Comparison of ENCODE assay signal across 18 mouse cellular contexts in the genomic region with DNA sequence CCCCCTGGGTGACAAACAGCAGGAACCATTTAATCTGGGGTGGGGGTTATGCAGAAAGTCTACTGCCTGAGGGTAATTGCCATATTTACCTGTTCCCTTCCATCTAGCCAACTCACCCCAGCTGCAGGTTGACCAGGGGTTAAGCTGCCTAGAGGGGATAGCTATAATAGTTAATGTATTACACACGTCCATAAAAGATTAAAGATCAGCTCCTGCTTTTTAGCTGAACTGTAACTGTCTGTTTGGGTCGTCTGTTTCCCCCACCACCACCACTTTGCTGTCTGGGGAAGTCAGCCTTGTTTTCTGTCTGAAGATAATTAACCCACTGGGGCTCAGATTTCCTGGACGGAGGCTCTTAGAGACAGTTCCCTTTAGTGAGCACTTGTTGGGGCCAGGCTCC. TPM values are rescaled to one million over a fixed set of nuclear protein-coding genes. Genes with fewer than 3 reads are reported as not detected.
DNase-seq lines count a peak whose midpoint lies in the region; ATAC-seq and TF ChIP-seq lines count a peak whose summit lies in the region.
"Had no signal": no experiment of that assay in that cellular context is flagged by ENCODE, and none has a peak within 500 bp of the region (broad histone marks: within the 10 kb centered on the region; RNA-seq: fewer than 3 reads in every experiment).

No protein-coding gene starts in this region.

- no peak overlapping the region for H3K9ac ChIP-seq in liver, embryonic 11.5 days (ENCODE audit: low read depth, low read length)
- H3K9ac ChIP-seq in kidney, embryonic 15.5 days, result no peak overlapping the region
- no peak overlapping the region for H3K9ac ChIP-seq in limb, embryonic 11.5 days (ENCODE audit: low read length)
- no peak overlapping the region for H3K9ac ChIP-seq in midbrain, embryonic 13.5 days (replicated peaks)
- H3K9ac ChIP-seq: embryonic facial prominence, embryonic 13.5 days; heart, embryonic 13.5 days; limb, embryonic 15.5 days had no signal

- no peaks in the 10 kb centered on the region for H3K27me3 ChIP-seq in liver, embryonic 11.5 days (replicated peaks; ENCODE audit: control insufficient read depth, insufficient read depth, low read length)
- H3K27me3 ChIP-seq in kidney, embryonic 15.5 days, result no peaks in the 10 kb centered on the region
- H3K27me3 ChIP-seq in limb, embryonic 11.5 days (ENCODE audit: control insufficient read depth, insufficient read depth, low read length), result no peaks in the 10 kb centered on the region
- H3K27me3 ChIP-seq in small intestine, adult 2 months (ENCODE audit: control insufficient read depth, insufficient read depth, low read length), result no peaks in the 10 kb centered on the region
- H3K27me3 ChIP-seq in midbrain, embryonic 13.5 days, result no peaks in the 10 kb centered on the region
- H3K27me3 ChIP-seq: CH12.LX; embryonic facial prominence, embryonic 13.5 days; heart, embryonic 13.5 days; limb, embryonic 15.5 days had no signal

- no peaks in the 10 kb centered on the region for H3K9me3 ChIP-seq in liver, embryonic 11.5 days (ENCODE audit: control insufficient read depth, low read length)
- no peaks in the 10 kb centered on the region for H3K9me3 ChIP-seq in kidney, embryonic 15.5 days (replicated peaks)
- H3K9me3 ChIP-seq in limb, embryonic 11.5 days (ENCODE audit: control insufficient read depth, low read length), result no peaks in the 10 kb centered on the region
- H3K9me3 ChIP-seq in midbrain, embryonic 13.5 days, result no peaks in the 10 kb centered on the region
- H3K9me3 ChIP-seq: embryonic facial prominence, embryonic 13.5 days; heart, embryonic 13.5 days; limb, embryonic 15.5 days had no signal

- no peak for ATAC-seq in liver, embryonic 11.5 days (replicated peaks; ENCODE audit: low FRiP score)
- ATAC-seq in kidney, embryonic 15.5 days (replicated peaks; ENCODE audit: low FRiP score), result peak; percentile 76
- ATAC-seq in limb, embryonic 11.5 days (ENCODE audit: insufficient number of reproducible peaks, low FRiP score, low TSS enrichment, low read depth), result no peak
- ATAC-seq in midbrain, embryonic 13.5 days, result no peak
- ATAC-seq: inflammation-experienced regulatory T-cells, adult 6 months had no signal

- H3K4me2 ChIP-seq in liver, embryonic 11.5 days, result peak overlapping the region; percentile 20
- H3K4me2 ChIP-seq in kidney, embryonic 15.5 days, result peak overlapping the region; percentile 27; the same call in 1 of the 2 replicates
- H3K4me2 ChIP-seq in limb, embryonic 11.5 days (ENCODE audit: low read depth, severe bottlenecking), result no peak overlapping the region
- no peak overlapping the region for H3K4me2 ChIP-seq in midbrain, embryonic 13.5 days (replicated peaks)
- H3K4me2 ChIP-seq: embryonic facial prominence, embryonic 13.5 days; heart, embryonic 13.5 days; limb, embryonic 15.5 days had no signal

- 13% methylated on average over 3 of the region's 3 CpGs for WGBS in liver, embryonic 11.5 days
- WGBS in kidney, embryonic 15.5 days, result 7% methylated on average over 3 of the region's 3 CpGs
- 2% methylated on average over 3 of the region's 3 CpGs for WGBS in limb, embryonic 11.5 days
- 11% methylated on average over 3 of the region's 3 CpGs for WGBS in small intestine, adult 2 months
- WGBS in midbrain, embryonic 13.5 days, result 34% methylated on average over 3 of the region's 3 CpGs

- no peak for DNase-seq in liver, embryonic 11.5 days (ENCODE audit: low spot score)
- no peak for DNase-seq in liver
- no peak for DNase-seq in limb, embryonic 11.5 days (ENCODE audit: low spot score)
- no peak for DNase-seq in left cerebral cortex, adult 8-10 months (ENCODE audit: low spot score in 2 of 2)
- DNase-seq in frontal cortex, adult 2 months (ENCODE audit: extremely low spot score in 1 of 2, low spot score in 1 of 2), result no peak
- DNase-seq: cerebellum, postnatal 25 days; layer of hippocampus, postnatal 36 days; lung, postnatal 36 days; midbrain, embryonic 14.5 days; right cerebral cortex, postnatal 14 days had no signal

- no peak overlapping the region for H3K4me3 ChIP-seq in liver, embryonic 11.5 days (ENCODE audit: low read depth, low read length)
- no peak overlapping the region for H3K4me3 ChIP-seq in kidney, embryonic 15.5 days (replicated peaks)
- no peak overlapping the region for H3K4me3 ChIP-seq in limb, embryonic 11.5 days (ENCODE audit: low read depth, low read length)
- H3K4me3 ChIP-seq in small intestine, adult 2 months (ENCODE audit: low read depth, low read length), result no peak overlapping the region
- no peak overlapping the region for H3K4me3 ChIP-seq in midbrain, embryonic 13.5 days (replicated peaks)
- H3K4me3 ChIP-seq: embryonic facial prominence, embryonic 13.5 days; heart, embryonic 13.5 days; limb, embryonic 15.5 days had no signal

- no peak for TF ChIP-seq POLR2A in small intestine, adult 2 months (IDR thresholded peaks at IDR 0.05; ENCODE audit: low read depth, low read length)

- no peaks in the 10 kb centered on the region for H3K36me3 ChIP-seq in liver, embryonic 11.5 days (ENCODE audit: control insufficient read depth, insufficient read depth, low read length)
- no peaks in the 10 kb centered on the region for H3K36me3 ChIP-seq in kidney, embryonic 15.5 days
- H3K36me3 ChIP-seq in limb, embryonic 11.5 days (ENCODE audit: control insufficient read depth, insufficient read depth, low read length), result no peaks in the 10 kb centered on the region
- no peaks in the 10 kb centered on the region for H3K36me3 ChIP-seq in small intestine, adult 2 months (ENCODE audit: control insufficient read depth, insufficient read depth, low read length)
- H3K36me3 ChIP-seq in midbrain, embryonic 13.5 days, result no peaks in the 10 kb centered on the region
- H3K36me3 ChIP-seq: embryonic facial prominence, embryonic 13.5 days; heart, embryonic 13.5 days; limb, embryonic 15.5 days had no signal

- peaks cover 10% of the 10 kb centered on the region; the same call in 1 of the 2 replicates for H3K4me1 ChIP-seq in liver, embryonic 11.5 days (replicated peaks; ENCODE audit: control insufficient read depth, insufficient read depth, low read length)
- H3K4me1 ChIP-seq in kidney, embryonic 15.5 days, result peaks cover 10% of the 10 kb centered on the region
- peaks cover 8% of the 10 kb centered on the region for H3K4me1 ChIP-seq in limb, embryonic 11.5 days (ENCODE audit: control insufficient read depth, insufficient read depth, low read length)
- H3K4me1 ChIP-seq in small intestine, adult 2 months (ENCODE audit: control insufficient read depth, insufficient read depth, insufficient read length, low read length), result peaks cover 16% of the 10 kb centered on the region; the same call in 1 of the 2 replicates
- no peaks in the 10 kb centered on the region for H3K4me1 ChIP-seq in midbrain, embryonic 13.5 days (replicated peaks)
- H3K4me1 ChIP-seq: heart, embryonic 13.5 days; limb, embryonic 15.5 days had no signal

- no peak for TF ChIP-seq CTCF in small intestine, adult 2 months (IDR thresholded peaks at IDR 0.05; ENCODE audit: extremely low read depth, insufficient read length, insufficient replicate concordance, low read depth, low read length)

- H3K27ac ChIP-seq in liver, embryonic 11.5 days (ENCODE audit: low read depth, low read length), result peak overlapping the region; percentile 50; the same call in 1 of the 2 replicates
- H3K27ac ChIP-seq in kidney, embryonic 15.5 days, result peak overlapping the region; percentile 80
- H3K27ac ChIP-seq in limb, embryonic 11.5 days (replicated peaks; ENCODE audit: low read depth, low read length), result peak overlapping the region; percentile 36; the same call in 1 of the 2 replicates
- H3K27ac ChIP-seq in small intestine, adult 2 months (ENCODE audit: insufficient read depth, low read depth, low read length), result peak overlapping the region; percentile 71
- no peak overlapping the region for H3K27ac ChIP-seq in midbrain, embryonic 13.5 days
- H3K27ac ChIP-seq: embryonic facial prominence, embryonic 13.5 days; heart, embryonic 13.5 days; limb, embryonic 15.5 days had no signal

RNA-seq across cellular contexts. Expression of a gene that starts 6.2 kb away (rescaled TPM):
- 24.6 and 24.7 TPM in 2 replicates for polyA plus RNA-seq in liver, embryonic 11.5 days (2014; fragmentation: Nextera tagmentation; extraction: Ambion mirVana)
- 25.2 and 25.6 TPM in 2 replicates for polyA plus RNA-seq in kidney, embryonic 15.5 days (2015; fragmentation: Nextera tagmentation; extraction: Ambion mirVana)
- 26.4 and 31.6 TPM in 2 replicates for polyA plus RNA-seq in limb, embryonic 11.5 days (2014; fragmentation: Nextera tagmentation; extraction: Ambion mirVana)
- 1.1 and 2.0 TPM in 2 replicates for polyA plus RNA-seq in small intestine, adult 2 months (2012; rRNA removed)
- 10 to 100 TPM in 2 of 4 experiments, 1 to 10 TPM in 2; 9.2 to 12.0 (median 9.8) TPM for total RNA-seq in left cerebral cortex, adult 8-10 months (2022)
- polyA plus RNA-seq in midbrain, embryonic 13.5 days (2015; fragmentation: Nextera tagmentation; extraction: Ambion mirVana), result 17.8 and 20.9 TPM in 2 replicates
- polyA plus RNA-seq in frontal cortex, adult 2 months (2012; rRNA removed), result 6.2 and 6.7 TPM in 2 replicates

RNA-seq across cellular contexts. Expression of a gene that starts 40.4 kb away (rescaled TPM):
- polyA plus RNA-seq in liver, embryonic 11.5 days (2014; fragmentation: Nextera tagmentation; extraction: Ambion mirVana), result 10.2 and 10.5 TPM in 2 replicates
- polyA plus RNA-seq in kidney, embryonic 15.5 days (2015; fragmentation: Nextera tagmentation; extraction: Ambion mirVana), result 19.4 and 20.3 TPM in 2 replicates
- 7.3 and 7.7 TPM in 2 replicates for polyA plus RNA-seq in limb, embryonic 11.5 days (2014; fragmentation: Nextera tagmentation; extraction: Ambion mirVana)
- 4.0 and 6.7 TPM in 2 replicates for polyA plus RNA-seq in small intestine, adult 2 months (2012; rRNA removed)
- 10 to 100 TPM in 2 of 4 experiments, 1 to 10 TPM in 2; 9.7 to 12.3 (median 10.1) TPM for total RNA-seq in left cerebral cortex, adult 8-10 months (2022)
- 7.6 and 9.2 TPM in 2 replicates for polyA plus RNA-seq in midbrain, embryonic 13.5 days (2015; fragmentation: Nextera tagmentation; extraction: Ambion mirVana)
- 9.2 and 9.7 TPM in 2 replicates for polyA plus RNA-seq in frontal cortex, adult 2 months (2012; rRNA removed)

RNA-seq across cellular contexts. Expression of a gene that starts 47.6 kb away (rescaled TPM):
- polyA plus RNA-seq in liver, embryonic 11.5 days (2014; fragmentation: Nextera tagmentation; extraction: Ambion mirVana), result 30.9 and 32.4 TPM in 2 replicates
- 25.6 and 27.3 TPM in 2 replicates for polyA plus RNA-seq in kidney, embryonic 15.5 days (2015; fragmentation: Nextera tagmentation; extraction: Ambion mirVana)
- 32.9 and 36.3 TPM in 2 replicates for polyA plus RNA-seq in limb, embryonic 11.5 days (2014; fragmentation: Nextera tagmentation; extraction: Ambion mirVana)
- polyA plus RNA-seq in small intestine, adult 2 months (2012; rRNA removed), result 6.3 and 15.6 TPM in 2 replicates
- total RNA-seq in left cerebral cortex, adult 8-10 months (2022), result 10 to 100 TPM in 2 of 4 experiments, 1 to 10 TPM in 2; 8.9 to 14.6 (median 11.9) TPM
- polyA plus RNA-seq in midbrain, embryonic 13.5 days (2015; fragmentation: Nextera tagmentation; extraction: Ambion mirVana), result 13.0 and 14.3 TPM in 2 replicates
- polyA plus RNA-seq in frontal cortex, adult 2 months (2012; rRNA removed), result 6.3 and 7.2 TPM in 2 replicates

Comparison
In these comparisons a context has a peak if more than half of its experiments do, and no peak if none do; other contexts are left out.
1. H3K4me2 ChIP-seq: peak in liver, embryonic 11.5 days (single experiment) and kidney, embryonic 15.5 days (single experiment); none in limb, embryonic 11.5 days (single experiment) and midbrain, embryonic 13.5 days (single experiment).